Mouse (Mus musculus) midbrain, postnatal 0 days (tissue): ENCODE measurements at regions not wholly inside any gene's neighbourhood (a gene's known extent, or its start where the extent isn't known, plus 50 kb on each side); places are given as distances from the start of the nearest gene placed in this dataset.

Experiments used
- ATAC-seq: fragments of 200-750 bp; cut with Nextera tagmentation; 2 replicates; pipeline ENCODE4 v1.8.0; 2017; ENCODE audit warnings: moderate number of reproducible peaks, mild to moderate bottlenecking, moderate TSS enrichment, moderate library complexity; ENCODE audit not compliant: low FRiP score
- DNase-seq: peaks from one replicate; pipeline ENCODE4 v3.0.0-alpha.2; 2015; ENCODE audit warnings: low spot score
- H3K27ac ChIP-seq: fragments of 300-500 bp; sonication (generic); 2 replicates; pipeline ENCODE4 v1.5.1; 2014; ENCODE audit warnings: low read depth, mild to moderate bottlenecking, low read length, mixed read lengths
- H3K27me3 ChIP-seq: fragments of 300-500 bp; sonication (generic); 2 replicates; pipeline ENCODE4 v1.6.1; 2014; ENCODE audit warnings: low read length, control low read depth, mixed read lengths; ENCODE audit not compliant: insufficient read depth
- H3K36me3 ChIP-seq: fragments of 300-500 bp; sonication (generic); 2 replicates; pipeline ENCODE4 v1.6.1; 2014; ENCODE audit warnings: low read length, control low read depth, mixed read lengths; ENCODE audit not compliant: insufficient read depth
- H3K4me1 ChIP-seq: fragments of 300-500 bp; sonication (generic); 2 replicates; pipeline ENCODE4 v1.6.1; 2014; ENCODE audit warnings: mild to moderate bottlenecking, control low read depth, antibody characterized with exemption, low read length, mixed read lengths; ENCODE audit not compliant: insufficient read depth
- H3K4me2 ChIP-seq: fragments of 300-500 bp; sonication (generic); 2 replicates; pipeline ENCODE4 v1.6.1; 2014; ENCODE audit warnings: low read depth, mild to moderate bottlenecking, low read length, mixed read lengths; ENCODE audit not compliant: poor library complexity, severe bottlenecking
- H3K4me3 ChIP-seq: fragments of 300-500 bp; sonication (generic); 2 replicates; pipeline ENCODE4 v1.5.1; 2014; ENCODE audit warnings: low read depth, mild to moderate bottlenecking, low read length, moderate library complexity
- H3K9ac ChIP-seq: fragments of 300-500 bp; sonication (generic); replicated peaks from 2 replicates; pipeline ENCODE4 v1.6.1; 2014; ENCODE audit warnings: mild to moderate bottlenecking, low read length, moderate library complexity, mixed read lengths; ENCODE audit not compliant: poor library complexity, severe bottlenecking
- H3K9me3 ChIP-seq: fragments of 300-500 bp; sonication (generic); 2 replicates; pipeline ENCODE4 v1.6.1; 2016; ENCODE audit warnings: low read length, control low read depth
- CTCF ChIP-seq: IDR thresholded peaks from 2 replicates; pipeline ENCODE4 v1.5.1; 2016; ENCODE audit warnings: antibody characterized with exemption, mild to moderate bottlenecking
- WGBS: fragments of 180-500 bp; shearing (Covaris S2); extraction: QIAGEN DNeasy Blood & Tissue Kit; methylation state at CpG from one replicate; pipeline ENCODE4 v1.1.7; 2014; 5-methylcytosine and 5-hydroxymethylcytosine counted together

DNA sequence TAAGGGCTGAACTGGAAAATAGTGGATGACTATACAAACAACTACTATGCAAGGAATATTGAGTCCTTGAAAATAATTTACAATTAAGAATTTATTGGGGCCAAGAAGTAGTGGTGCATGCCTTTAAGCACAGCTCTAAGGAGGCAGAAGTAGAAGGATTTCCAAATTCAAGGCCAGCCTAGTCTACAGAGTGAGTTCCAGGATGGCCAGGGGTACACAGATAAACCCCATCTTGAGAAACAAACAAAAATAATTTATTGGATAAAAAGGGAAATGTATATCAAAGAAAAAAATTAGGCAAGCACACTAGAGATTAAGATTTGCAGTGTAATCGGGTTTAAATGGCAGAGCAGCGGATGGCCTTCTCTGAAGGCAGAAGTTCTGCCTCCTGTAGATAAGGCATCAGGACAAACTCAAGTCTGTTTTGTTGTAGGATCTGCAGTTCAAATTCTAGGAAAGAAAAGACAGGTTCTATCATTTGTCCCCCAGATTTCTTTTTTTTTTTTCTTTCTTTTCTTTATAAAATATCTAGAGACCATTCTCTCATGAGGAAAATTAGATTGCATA lies 110.7 kb upstream of the Man2a1 start:
- no peak for TF ChIP-seq CTCF
- no peak for DNase-seq
- ATAC-seq, result no peak
- Histone ChIP-seq H3K9ac (no peak overlapping the region), H3K4me3 (no peak overlapping the region), H3K36me3 (no peaks in the 10 kb centered on the region), H3K9me3 (no peaks in the 10 kb centered on the region), H3K27me3 (no peaks in the 10 kb centered on the region), H3K4me2 (no peak overlapping the region), H3K27ac (no peak overlapping the region), H3K4me1 (peaks cover 3% of the 10 kb centered on the region; the same call in 1 of the 2 replicates)
- 89% methylated on average over 2 of the region's 2 CpGs for WGBS

DNA sequence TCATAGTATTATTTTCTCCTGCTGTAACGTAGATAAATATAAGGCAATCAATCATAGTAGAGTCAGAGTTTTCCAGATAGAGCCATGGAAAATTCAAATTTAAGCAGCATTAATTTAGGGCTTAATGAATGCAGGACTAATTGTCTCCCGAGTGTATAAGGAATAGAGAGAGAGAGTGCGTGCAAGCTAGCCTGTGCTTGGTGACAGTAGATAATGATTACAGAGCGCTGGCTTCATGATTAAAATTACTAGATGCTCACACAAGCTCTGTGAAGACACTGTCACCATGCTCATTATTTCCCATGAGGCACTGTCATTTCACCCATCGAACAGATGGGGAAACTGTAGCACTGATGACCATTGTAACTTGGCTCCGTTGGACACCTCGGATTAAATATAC lies 109.9 kb upstream of the Man2a1 start:
- H3K36me3 ChIP-seq, result no peaks in the 10 kb centered on the region
- peaks cover 3% of the 10 kb centered on the region; the same call in 1 of the 2 replicates for H3K4me1 ChIP-seq
- H3K9me3 ChIP-seq, result no peaks in the 10 kb centered on the region
- no peak overlapping the region for H3K9ac ChIP-seq
- no peaks in the 10 kb centered on the region for H3K27me3 ChIP-seq
- ATAC-seq (no peak), DNase-seq (no peak)
- H3K27ac ChIP-seq, result no peak overlapping the region
- TF ChIP-seq CTCF, result no peak
- no peak overlapping the region for H3K4me3 ChIP-seq
- no peak overlapping the region for H3K4me2 ChIP-seq
- WGBS, result 52% methylated on average over 7 of the region's 7 CpGs

DNA sequence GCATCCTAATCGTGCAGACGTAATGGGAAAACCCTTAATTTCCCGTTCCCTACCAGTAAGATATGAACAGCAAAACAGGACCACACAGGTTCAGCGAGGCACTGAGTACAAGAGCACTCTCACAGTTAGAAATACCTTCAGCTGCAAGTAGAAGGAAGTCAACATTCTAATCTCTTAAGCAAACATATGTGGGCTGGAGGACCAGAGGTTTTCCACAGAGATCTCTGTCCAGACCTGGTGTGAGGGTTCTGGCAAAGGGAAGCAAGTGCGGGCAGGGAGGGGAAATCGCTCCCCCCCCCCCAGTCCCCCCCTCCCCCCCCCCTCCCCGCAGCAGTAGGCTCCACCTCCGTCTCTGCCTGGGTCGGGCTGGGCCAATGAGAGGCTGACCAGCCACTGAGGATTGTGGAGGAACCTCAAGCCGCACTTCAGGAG lies 108.6 kb upstream of the Man2a1 start:
- Histone ChIP-seq H3K27ac (no peak overlapping the region), H3K27me3 (no peaks in the 10 kb centered on the region), H3K4me1 (no peaks in the 10 kb centered on the region), H3K36me3 (no peaks in the 10 kb centered on the region), H3K4me3 (no peak overlapping the region), H3K9ac (no peak overlapping the region), H3K4me2 (no peak overlapping the region), H3K9me3 (no peaks in the 10 kb centered on the region)
- DNase-seq (no peak), ATAC-seq (no peak)
- WGBS, result 69% methylated on average over 7 of the region's 10 CpGs
- TF ChIP-seq CTCF, result no peak

DNA sequence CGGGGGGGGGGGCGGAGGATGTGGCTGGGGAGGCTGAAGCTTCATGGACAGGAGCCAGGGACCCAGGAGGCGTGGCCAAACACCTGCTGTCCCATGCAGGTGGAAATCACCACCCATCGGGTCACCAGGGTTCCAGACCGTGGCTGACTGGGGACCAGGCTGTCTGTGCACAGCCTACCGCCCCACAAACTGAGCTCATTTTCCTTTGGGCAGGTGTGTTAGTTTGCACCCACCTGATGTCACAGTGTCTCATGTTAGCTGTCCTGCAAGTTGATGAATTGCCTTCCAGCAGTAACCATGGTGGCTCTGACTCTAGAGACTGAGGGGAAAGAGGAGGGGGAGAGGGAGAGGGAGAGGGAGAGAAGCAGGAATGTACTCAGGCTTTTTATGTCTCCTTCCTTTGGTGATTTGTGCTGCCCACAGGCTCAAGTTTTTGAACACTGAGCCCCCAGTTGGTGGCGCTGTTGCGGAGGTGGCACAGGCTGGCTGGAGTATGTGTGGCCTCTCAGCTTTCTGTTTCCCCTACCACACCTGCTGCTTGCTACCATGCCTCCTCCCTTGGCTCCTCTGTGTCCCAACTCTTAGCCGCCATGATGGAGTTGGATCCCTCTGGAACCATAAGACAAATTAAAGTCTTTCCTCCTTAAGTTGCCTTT lies 107.8 kb upstream of the Man2a1 start:
- no peak overlapping the region for H3K27ac ChIP-seq
- no peaks in the 10 kb centered on the region for H3K36me3 ChIP-seq
- H3K27me3 ChIP-seq, result no peaks in the 10 kb centered on the region
- H3K9ac ChIP-seq, result no peak overlapping the region
- no peak overlapping the region for H3K4me3 ChIP-seq
- WGBS, result 63% methylated on average over 8 of the region's 9 CpGs
- H3K4me1 ChIP-seq, result no peaks in the 10 kb centered on the region
- DNase-seq, result no peak
- H3K9me3 ChIP-seq, result no peaks in the 10 kb centered on the region
- H3K4me2 ChIP-seq, result no peak overlapping the region
- peak; percentile 31; the same call in 1 of the 2 replicates for TF ChIP-seq CTCF
- ATAC-seq, result no peak

DNA sequence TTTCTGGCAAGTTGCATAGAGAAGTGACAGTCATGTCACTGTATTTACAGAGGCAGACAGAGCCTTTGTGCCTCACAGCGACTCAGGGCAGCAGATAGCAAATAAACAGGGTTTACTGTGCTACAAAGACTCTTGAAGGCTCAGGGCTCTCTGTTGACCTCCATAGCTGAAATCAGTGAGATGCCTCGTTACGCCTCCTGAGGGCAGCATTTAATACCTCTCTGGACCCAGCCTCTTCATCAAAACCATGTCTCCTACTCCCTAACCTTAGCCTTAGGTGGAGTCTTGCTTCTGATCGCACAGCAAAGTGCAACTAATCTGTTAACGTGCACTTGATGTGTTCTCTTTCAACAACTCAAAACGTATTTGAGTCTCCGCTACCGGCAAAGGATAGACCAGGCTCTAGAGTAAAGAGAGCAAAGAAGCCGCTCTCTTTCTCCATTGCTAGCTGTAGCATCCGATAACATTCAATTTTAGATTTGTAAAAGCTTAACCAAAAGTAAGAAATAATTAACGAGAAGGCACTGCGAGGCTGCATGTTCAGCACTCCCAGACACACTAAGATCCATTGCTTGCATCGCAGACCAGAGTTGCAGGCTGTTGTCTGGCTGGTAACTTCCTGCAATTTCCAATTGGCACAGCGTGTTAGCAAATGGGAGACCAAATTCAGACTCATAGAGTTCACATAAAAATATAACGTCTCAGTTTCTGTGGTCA lies 101.1 kb upstream of the Man2a1 start:
- Histone ChIP-seq H3K9ac (no peak overlapping the region), H3K4me1 (no peaks in the 10 kb centered on the region), H3K36me3 (no peaks in the 10 kb centered on the region), H3K4me3 (no peak overlapping the region), H3K9me3 (no peaks in the 10 kb centered on the region), H3K27me3 (no peaks in the 10 kb centered on the region), H3K4me2 (no peak overlapping the region), H3K27ac (no peak overlapping the region)
- DNase-seq, result peak; percentile 49
- no peak for ATAC-seq
- peak; percentile 64 for TF ChIP-seq CTCF
- 58% methylated on average over 15 of the region's 15 CpGs for WGBS

DNA sequence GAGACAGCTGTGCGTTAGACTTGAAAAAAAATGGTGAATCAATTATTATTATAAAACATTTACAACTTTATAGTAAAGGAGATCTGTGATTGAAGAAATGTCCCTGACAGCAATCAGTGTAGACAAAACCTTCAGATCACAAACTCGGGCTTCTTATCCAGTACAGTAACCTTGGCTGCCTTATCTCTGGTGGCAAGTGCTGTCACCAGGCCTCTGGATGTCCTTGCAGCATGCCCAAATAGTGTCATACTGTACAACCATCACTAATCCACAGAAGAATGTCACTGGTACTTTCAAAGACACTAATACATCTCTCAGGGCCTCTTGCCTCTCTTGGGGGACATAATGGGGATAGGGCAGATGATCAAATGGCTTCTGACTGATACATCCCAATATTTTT lies 98.2 kb upstream of the Man2a1 start:
- Histone ChIP-seq H3K4me1 (no peaks in the 10 kb centered on the region), H3K9me3 (no peaks in the 10 kb centered on the region), H3K4me2 (no peak overlapping the region), H3K36me3 (no peaks in the 10 kb centered on the region), H3K4me3 (no peak overlapping the region), H3K9ac (no peak overlapping the region), H3K27me3 (no peaks in the 10 kb centered on the region), H3K27ac (no peak overlapping the region)
- ATAC-seq (no peak), DNase-seq (no peak)
- WGBS, result 82% methylated on average over 2 of the region's 2 CpGs
- TF ChIP-seq CTCF, result no peak
